Mouse (Mus musculus) liver, postnatal 0 days (tissue): ENCODE measurements around the gene Plekha7.

Experiments
- CTCF ChIP-seq: sonication (generic); IDR thresholded peaks from 2 replicates; pipeline ENCODE4 v1.5.1; 2016; ENCODE audit warnings: antibody characterized with exemption, low read depth
- EP300 ChIP-seq: IDR thresholded peaks from 2 replicates; pipeline ENCODE4 v1.6.1; 2016; ENCODE audit warnings: antibody characterized with exemption, low read depth, mild to moderate bottlenecking

DNA sequence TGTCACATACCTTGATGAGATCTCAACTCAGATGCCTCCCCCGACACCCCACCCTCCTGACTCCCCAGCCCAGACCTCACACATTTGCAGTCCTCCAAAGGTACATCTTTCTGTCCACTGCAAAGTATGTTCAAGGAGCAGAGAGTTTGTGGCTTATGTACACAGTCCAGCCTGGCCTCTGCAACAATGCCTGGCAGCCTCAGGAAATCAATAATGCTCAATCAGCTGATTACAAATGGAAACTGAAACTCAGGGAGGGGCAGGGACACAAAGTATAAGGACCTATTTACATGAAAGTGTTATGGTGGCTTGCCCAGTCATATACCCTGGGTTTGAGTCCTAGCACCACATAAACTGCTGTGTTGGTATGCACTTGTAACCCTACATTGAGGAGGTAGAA lies 23.0 kb downstream of the Plekha7 start:
- TF ChIP-seq CTCF (no peak), EP300 (no peak; the same call in 1 of the 2 replicates)
